Mouse (Mus musculus): ENCODE measurements around the gene Ppp2r5e. TPM values are rescaled to one million over a fixed set of nuclear protein-coding genes. Genes with fewer than 3 reads are reported as not detected.

The Ppp2r5e gene
- polyA plus RNA-seq, 1 experiment: 15.9 TPM

DNA sequence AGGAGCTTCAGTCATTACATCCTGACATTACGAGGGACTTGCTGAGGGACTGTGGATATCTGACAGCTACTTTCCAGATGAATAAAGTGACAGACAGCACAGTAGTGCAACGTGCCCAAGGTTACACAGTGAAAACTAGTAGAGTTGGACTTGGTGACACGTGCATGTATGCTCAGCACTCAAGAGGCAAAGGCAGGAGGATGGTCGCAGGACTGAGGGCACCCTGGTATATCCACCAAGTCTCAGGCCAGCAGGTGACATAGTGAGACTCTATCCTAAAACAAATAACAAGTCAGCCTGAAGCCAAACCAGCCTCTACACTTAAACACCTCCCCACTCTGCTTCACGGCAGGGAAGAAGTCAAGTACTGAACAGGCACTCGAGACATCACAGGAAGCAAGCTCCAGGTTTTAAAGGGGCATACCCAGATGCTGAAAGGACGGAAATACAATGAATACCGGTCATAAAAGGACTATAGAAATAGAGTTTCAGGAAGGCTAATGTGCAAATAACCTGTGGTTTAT lies 116.6 kb downstream of the Ppp2r5e start:
- peaks cover 64% of the 10 kb centered on the region for H3K36me3 ChIP-seq (replicated peaks; ENCODE audit: low read length)
- H3K4me3 ChIP-seq (replicated peaks): no peak overlapping the region
- H3K27me3 ChIP-seq (replicated peaks): no peaks in the 10 kb centered on the region
- TF ChIP-seq GATA1 (IDR thresholded peaks at IDR 0.05; ENCODE audit: borderline replicate concordance, low read length) (no peak), FLI1 (IDR thresholded peaks at IDR 0.05; ENCODE audit: low read length) (no peak)
- H3K9me3 ChIP-seq: no peaks in the 10 kb centered on the region
- peaks cover 13% of the 10 kb centered on the region for H3K4me1 ChIP-seq

DNA sequence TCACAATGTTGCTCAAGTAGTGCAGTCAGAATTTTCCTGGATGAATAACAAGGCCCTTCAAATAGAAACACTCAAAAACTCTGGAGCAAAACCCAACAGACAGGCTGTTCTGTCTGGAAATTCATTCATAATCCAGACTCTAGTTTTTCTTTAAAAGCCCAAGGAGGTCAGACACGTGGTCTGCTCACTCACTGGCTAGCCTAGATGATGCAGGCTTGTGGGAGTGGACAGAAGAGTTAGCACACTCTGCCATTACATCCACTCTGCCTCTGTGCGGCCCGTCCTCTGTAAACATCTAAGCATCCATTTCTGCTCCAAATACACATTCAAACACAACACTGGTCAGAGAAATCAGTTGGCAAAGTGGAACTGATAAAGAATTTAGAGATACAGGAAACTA lies 117.4 kb downstream of the Ppp2r5e start:
- no peak for TF ChIP-seq FLI1 (IDR thresholded peaks at IDR 0.05; ENCODE audit: low read length)
- Histone ChIP-seq H3K9me3 (no peaks in the 10 kb centered on the region), H3K4me3 (replicated peaks) (no peak overlapping the region), H3K27me3 (replicated peaks) (no peaks in the 10 kb centered on the region), H3K36me3 (replicated peaks; ENCODE audit: low read length) (peaks cover 58% of the 10 kb centered on the region), H3K4me1 (peaks cover 7% of the 10 kb centered on the region)

DNA sequence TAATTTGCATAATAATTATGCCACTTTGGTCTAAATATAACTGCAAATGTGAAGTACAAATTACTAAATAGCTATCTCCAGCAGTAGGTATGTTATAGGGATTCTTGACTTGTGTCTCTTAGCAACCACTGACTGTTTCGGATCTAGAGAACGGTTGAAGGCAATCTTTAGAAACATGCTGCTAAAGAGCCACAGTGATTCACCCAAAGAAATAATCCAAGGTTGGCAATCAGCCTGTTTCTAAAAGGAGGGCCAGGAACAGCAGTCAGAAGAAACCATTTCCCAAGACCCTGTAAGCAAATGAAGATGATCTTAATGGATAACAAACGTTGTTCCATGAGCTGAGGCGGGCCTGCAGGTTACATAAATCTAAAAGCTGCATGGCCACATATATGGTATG lies 117.9 kb downstream of the Ppp2r5e start:
- TF ChIP-seq GATA1 (IDR thresholded peaks at IDR 0.05; ENCODE audit: borderline replicate concordance, low read length) (no peak), FLI1 (IDR thresholded peaks at IDR 0.05; ENCODE audit: low read length) (no peak)
- Histone ChIP-seq H3K27me3 (replicated peaks) (no peaks in the 10 kb centered on the region), H3K4me1 (0 out of 2 replicates have a peak, but pooled peaks cover 4% of the 10 kb centered on the region), H3K36me3 (replicated peaks; ENCODE audit: low read length) (peaks cover 55% of the 10 kb centered on the region), H3K4me3 (replicated peaks) (no peak overlapping the region), H3K9me3 (no peaks in the 10 kb centered on the region)

DNA sequence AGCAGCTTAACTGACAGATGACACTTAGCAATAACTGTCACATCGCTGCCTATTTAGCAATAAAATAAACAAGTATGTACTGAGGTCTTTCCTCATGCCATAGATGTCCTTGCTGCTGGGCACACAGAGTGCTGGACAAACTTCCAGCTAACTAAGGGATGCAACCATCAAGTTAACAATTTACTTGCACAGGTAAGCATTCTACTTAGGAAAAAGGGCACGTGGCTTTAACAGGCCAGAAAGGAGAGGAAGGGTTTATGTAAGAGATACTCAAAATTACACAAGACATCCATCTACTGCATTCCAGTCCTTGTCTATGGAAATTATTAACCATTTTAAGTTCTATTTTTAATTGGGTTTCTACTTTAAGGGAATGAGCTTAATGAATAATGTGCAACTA lies 123.0 kb downstream of the Ppp2r5e start:
- TF ChIP-seq FLI1 (IDR thresholded peaks at IDR 0.05; ENCODE audit: low read length): no peak
- TF ChIP-seq GATA1 (IDR thresholded peaks at IDR 0.05; ENCODE audit: borderline replicate concordance, low read length): no peak
- H3K36me3 ChIP-seq (replicated peaks; ENCODE audit: low read length): peaks cover 36% of the 10 kb centered on the region

DNA sequence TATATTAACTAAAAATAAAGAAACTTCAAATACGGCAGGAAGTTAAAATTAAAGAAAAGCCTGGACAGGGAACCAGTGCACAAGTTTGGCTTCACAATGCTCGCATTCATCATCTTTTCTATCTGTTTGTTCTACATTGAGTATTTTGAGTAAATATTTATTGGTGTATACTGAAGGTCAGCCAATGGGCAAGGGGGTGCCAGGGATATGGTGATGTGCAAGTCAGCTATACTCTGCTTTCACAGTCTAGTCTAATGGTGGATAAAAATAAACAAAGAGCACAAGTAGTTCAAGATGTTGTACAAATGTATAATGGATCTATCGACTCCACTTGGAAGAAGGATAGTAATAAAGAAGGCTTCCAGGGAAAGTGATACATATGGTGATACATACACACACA lies 123.9 kb downstream of the Ppp2r5e start:
- Histone ChIP-seq H3K4me1 (no peaks in the 10 kb centered on the region), H3K4me3 (replicated peaks) (no peak overlapping the region), H3K36me3 (replicated peaks; ENCODE audit: low read length) (peaks cover 35% of the 10 kb centered on the region), H3K27me3 (replicated peaks) (no peaks in the 10 kb centered on the region), H3K9me3 (no peaks in the 10 kb centered on the region)
- TF ChIP-seq FLI1 (IDR thresholded peaks at IDR 0.05; ENCODE audit: low read length) (no peak), GATA1 (IDR thresholded peaks at IDR 0.05; ENCODE audit: borderline replicate concordance, low read length) (no peak)

More for the DNA sequence above, 123.0 kb downstream of the Ppp2r5e start:
- Histone ChIP-seq H3K27me3 (replicated peaks) (no peaks in the 10 kb centered on the region), H3K4me3 (replicated peaks) (no peak overlapping the region), H3K9me3 (no peaks in the 10 kb centered on the region), H3K4me1 (no peaks in the 10 kb centered on the region)

DNA sequence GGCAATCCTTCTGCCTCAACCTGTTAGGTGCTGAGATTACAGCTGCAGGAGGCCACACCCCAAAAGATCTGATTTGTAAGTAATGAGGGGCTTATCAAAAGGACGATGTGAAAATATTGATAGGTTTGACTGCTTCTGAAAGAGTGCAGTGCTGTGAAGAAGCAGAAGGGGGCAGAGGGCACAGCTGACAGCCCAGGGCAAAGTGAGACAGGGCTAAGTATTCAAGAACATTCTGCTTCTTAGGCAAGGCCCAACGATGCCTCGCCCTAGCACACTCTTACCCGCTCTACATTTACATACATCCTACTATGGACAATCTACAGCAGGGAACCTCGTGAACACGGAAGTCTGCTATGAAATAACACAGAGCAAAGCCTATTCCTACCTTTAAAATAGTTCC lies 128.2 kb downstream of the Ppp2r5e start:
- Histone ChIP-seq H3K27me3 (replicated peaks) (no peaks in the 10 kb centered on the region), H3K36me3 (replicated peaks; ENCODE audit: low read length) (peaks cover 74% of the 10 kb centered on the region), H3K4me1 (no peaks in the 10 kb centered on the region), H3K9me3 (no peaks in the 10 kb centered on the region), H3K4me3 (replicated peaks) (no peak overlapping the region)
- TF ChIP-seq GATA1 (IDR thresholded peaks at IDR 0.05; ENCODE audit: borderline replicate concordance, low read length): no peak
- TF ChIP-seq FLI1 (IDR thresholded peaks at IDR 0.05; ENCODE audit: low read length): no peak

DNA sequence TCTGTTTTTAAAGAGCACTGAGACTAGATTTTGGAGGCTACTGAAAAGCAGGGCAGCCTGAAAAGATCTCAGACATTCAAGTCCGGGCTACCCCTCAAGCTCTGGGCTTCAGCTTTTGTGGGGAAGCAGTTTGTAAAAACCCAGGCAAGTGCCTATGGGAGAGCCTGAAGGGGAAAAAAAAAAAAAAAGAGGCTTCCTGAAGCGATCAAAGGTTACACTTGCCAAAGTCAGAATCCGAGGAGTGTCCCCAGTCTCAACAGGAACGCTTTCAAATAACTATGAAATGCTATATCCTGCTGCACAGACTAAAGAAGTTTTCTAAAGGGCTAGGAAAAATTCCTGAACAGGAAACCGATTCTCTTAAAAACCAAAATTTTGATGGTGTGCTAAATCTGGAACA lies 128.9 kb downstream of the Ppp2r5e start:
- no peaks in the 10 kb centered on the region for H3K4me1 ChIP-seq
- H3K9me3 ChIP-seq: no peaks in the 10 kb centered on the region
- TF ChIP-seq GATA1 (IDR thresholded peaks at IDR 0.05; ENCODE audit: borderline replicate concordance, low read length): no peak
- no peak for TF ChIP-seq FLI1 (IDR thresholded peaks at IDR 0.05; ENCODE audit: low read length)
- H3K36me3 ChIP-seq (replicated peaks; ENCODE audit: low read length): peaks cover 81% of the 10 kb centered on the region
- no peak overlapping the region for H3K4me3 ChIP-seq (replicated peaks)
- H3K27me3 ChIP-seq (replicated peaks): no peaks in the 10 kb centered on the region

DNA sequence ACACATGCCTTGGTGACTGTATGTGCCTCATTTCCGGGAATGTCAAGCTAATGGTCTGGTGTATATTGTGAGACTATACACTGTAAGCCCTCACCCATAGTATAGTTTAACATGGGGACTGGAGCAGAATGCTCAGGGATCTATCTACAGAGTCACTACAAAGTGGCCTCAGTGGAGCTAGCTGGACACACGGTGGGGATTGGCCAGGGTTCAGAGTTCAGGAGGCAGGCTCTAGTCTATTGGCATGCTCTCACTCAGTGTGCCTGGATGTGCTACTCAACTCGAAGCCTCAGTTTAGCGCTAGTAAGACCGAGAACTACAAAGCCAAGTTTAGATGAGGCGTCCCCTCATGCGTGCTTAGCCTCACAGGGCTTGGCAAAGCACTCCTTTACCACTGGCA lies 129.8 kb downstream of the Ppp2r5e start:
- Histone ChIP-seq H3K4me1 (peaks cover 4% of the 10 kb centered on the region; the same call in 1 of the 2 replicates), H3K36me3 (replicated peaks; ENCODE audit: low read length) (peaks cover 90% of the 10 kb centered on the region), H3K27me3 (replicated peaks) (no peaks in the 10 kb centered on the region), H3K9me3 (no peaks in the 10 kb centered on the region), H3K4me3 (replicated peaks) (no peak overlapping the region)
- TF ChIP-seq FLI1 (IDR thresholded peaks at IDR 0.05; ENCODE audit: low read length) (no peak), GATA1 (IDR thresholded peaks at IDR 0.05; ENCODE audit: borderline replicate concordance, low read length) (no peak)

DNA sequence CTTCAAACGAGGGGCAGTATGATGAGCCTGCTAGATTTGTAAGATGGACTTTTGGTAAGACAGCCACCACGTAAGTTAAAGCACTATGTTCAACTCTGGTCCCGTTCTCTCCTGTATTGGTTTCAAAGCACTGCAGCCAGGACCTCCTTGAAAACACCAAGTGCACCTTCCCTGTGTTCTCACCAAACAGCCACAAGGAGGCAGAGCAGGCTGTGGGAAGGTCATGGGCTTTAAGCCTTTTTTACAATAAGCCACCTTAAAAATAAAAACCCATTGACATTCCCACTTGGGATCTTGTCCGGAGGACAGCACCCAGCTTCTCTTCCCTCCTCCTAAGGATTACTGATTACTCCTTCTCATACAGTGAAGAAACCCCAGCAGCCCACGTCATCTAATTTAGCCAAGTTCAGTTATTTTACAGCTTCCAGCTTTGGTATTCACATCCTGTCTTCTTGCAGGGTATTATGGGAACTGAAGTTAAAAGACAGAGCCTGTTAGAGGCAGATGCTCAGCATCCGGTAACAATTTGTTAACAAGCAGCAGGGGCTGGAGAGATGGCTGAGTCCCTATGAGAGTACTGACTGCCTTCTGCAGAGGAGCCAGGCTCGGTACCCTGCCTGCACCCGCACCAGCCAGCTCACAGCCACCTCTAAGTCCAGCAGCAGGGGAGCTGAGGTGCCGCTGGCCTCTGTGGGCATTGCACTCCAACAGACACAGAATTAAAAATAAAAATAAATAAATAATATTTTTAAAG lies 131.9 kb downstream of the Ppp2r5e start:
- no peaks in the 10 kb centered on the region for H3K9me3 ChIP-seq
- no peaks in the 10 kb centered on the region for H3K27me3 ChIP-seq (replicated peaks)
- peaks cover 97% of the 10 kb centered on the region for H3K36me3 ChIP-seq (replicated peaks; ENCODE audit: low read length)
- H3K4me3 ChIP-seq (replicated peaks): no peak overlapping the region
- H3K4me1 ChIP-seq: peaks cover 11% of the 10 kb centered on the region
- TF ChIP-seq FLI1 (IDR thresholded peaks at IDR 0.05; ENCODE audit: low read length): no peak
- TF ChIP-seq GATA1 (IDR thresholded peaks at IDR 0.05; ENCODE audit: borderline replicate concordance, low read length): no peak

DNA sequence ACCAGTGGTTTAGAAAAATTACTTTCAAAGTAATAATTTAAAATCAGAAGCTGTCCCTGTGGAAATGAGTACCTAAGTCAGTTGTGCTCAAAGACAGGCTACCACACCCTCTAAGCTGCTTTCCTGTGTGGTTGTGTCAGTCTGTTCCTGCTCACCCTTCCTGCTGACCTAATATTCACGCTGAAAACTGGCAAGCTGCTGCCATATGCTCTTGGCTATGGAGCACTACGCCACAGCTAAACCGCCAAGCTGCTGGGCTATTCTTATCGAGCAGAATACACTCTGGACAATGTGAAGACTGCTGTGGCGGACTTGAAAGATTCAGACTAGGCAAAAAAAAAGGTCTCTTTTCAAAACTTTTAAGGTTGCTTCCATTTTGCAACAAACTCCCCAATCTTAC lies 135.5 kb downstream of the Ppp2r5e start:
- TF ChIP-seq FLI1 (IDR thresholded peaks at IDR 0.05; ENCODE audit: low read length) (no peak), GATA1 (IDR thresholded peaks at IDR 0.05; ENCODE audit: borderline replicate concordance, low read length) (no peak)
- H3K27me3 ChIP-seq (replicated peaks): no peaks in the 10 kb centered on the region
- peaks cover 11% of the 10 kb centered on the region for H3K4me1 ChIP-seq
- peaks cover 90% of the 10 kb centered on the region for H3K36me3 ChIP-seq (replicated peaks; ENCODE audit: low read length)
- no peak overlapping the region for H3K4me3 ChIP-seq (replicated peaks)
- H3K9me3 ChIP-seq: no peaks in the 10 kb centered on the region
